Mouse (Mus musculus): ENCODE measurements around the gene Ccdc155. TPM values are rescaled to one million over a fixed set of nuclear protein-coding genes. Genes with fewer than 3 reads are reported as not detected.
A peak's percentile ranks its signal among the peaks of the same experiment; 100 is the strongest.

The Ccdc155 gene
- 1 to 10 TPM; 3.0 to 3.5 TPM for total RNA-seq (2021)
- long read RNA-seq, experiment 1, partial matches to known transcripts, result 0 of 7 reads
- long read RNA-seq, experiment 1, other reads (novel, unspliced or antisense), result 7 of 7 reads
- long read RNA-seq, experiment 2, partial matches to known transcripts, result 0 of 9 reads
- long read RNA-seq, experiment 2, other reads (novel, unspliced or antisense), result 9 of 9 reads

GRCm38 (mm10) chr7:45204380-45205143 lies at the start of gene Ccdc155:
Ccdc155 (minus strand) TSS chr7:45204892.
- intact Hi-C loops (cut with DNase I), result no loop called here
- DNase-seq (ENCODE audit: low spot score in 2 of 2), result peak; percentile 93 to 94

GRCm38 (mm10) chr7:45253806-45254205 lies 49.1 kb upstream of the Ccdc155 start:
- intact Hi-C loops (cut with DNase I), result no loop called here
- DNase-seq (ENCODE audit: low spot score in 2 of 2), result no peak

GRCm38 (mm10) chr7:45247666-45248065 lies 43.0 kb upstream of the Ccdc155 start:
- intact Hi-C loops (cut with DNase I), result no loop called here
- no peak for DNase-seq (ENCODE audit: low spot score in 2 of 2)

GRCm38 (mm10) chr7:45241389-45241749 lies 36.7 kb upstream of the Ccdc155 start:
- DNase-seq (ENCODE audit: low spot score in 2 of 2), result no peak
- intact Hi-C loops (cut with DNase I), result no loop called here

GRCm38 (mm10) chr7:45240633-45241388 lies 36.1 kb upstream of the Ccdc155 start, which contains the start of gene Slc6a16:
Slc6a16 (plus strand) TSS chr7:45241085.
- peak; percentile 70 to 73 for DNase-seq (ENCODE audit: low spot score in 2 of 2)
- intact Hi-C loops (cut with DNase I), result no loop called here

DNA sequence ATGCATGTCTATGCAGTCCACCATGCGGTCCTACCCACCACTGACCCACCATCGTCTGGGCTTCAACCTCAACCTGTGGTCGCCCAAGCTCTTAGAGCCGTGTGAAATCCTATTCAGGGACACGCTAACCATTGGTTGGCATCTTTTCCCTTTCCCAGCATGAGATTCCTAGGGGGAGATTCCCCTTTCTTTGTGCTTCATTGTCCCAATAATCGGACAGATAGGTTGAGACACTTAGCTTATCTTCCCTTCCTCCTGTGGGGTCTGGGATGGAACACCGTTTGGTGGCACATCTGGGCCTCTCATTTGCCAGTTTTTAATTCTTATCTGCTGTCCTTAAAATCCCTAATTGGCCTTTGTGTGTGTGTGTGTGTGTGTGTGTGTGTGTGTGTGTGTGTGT lies 35.4 kb upstream of the Ccdc155 start:
- DNase-seq (ENCODE audit: low spot score in 2 of 2), result no peak
- intact Hi-C loops (cut with DNase I), result no loop called here

DNA sequence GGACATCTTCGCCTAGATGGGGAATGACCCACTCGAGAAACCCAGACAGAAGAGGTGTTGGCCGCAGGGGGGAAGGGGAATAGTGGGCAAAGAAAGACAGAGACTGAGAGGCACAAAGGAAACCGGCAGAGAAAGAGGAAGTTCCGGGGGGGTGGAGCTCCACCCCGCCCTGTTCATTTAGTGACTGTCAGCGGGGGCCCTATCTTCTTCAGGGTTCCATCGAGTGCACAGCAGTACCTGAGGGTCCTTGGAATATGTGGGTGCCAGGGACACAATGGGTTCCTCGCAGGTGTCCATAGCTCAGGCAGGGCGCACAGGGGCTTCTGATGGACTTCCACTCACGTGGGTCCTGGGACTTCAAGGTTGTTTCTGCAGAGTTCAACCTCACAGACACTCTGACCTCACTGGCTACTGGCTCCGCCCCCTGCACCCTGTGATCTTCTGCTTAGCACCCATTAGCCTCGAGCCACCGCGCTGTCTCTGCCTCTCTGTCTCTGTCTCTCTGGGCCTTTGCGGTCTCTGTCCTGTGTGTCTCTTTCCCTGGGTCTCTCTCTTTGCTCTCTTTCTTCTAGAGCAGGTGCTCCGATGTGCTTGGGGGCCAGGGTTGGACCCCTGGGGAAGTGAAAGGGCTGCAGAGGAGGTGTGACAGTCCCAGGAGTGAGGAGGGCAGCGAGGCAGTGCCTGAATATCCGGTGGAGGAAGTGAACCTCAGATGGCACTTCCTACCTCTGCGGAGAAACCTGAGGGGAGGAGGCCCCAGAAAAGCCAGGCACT lies 34.2 kb upstream of the Ccdc155 start, which contains the start of gene Cd37:
Cd37 (minus strand) TSS at position 393 of the 774 bp plus-strand sequence.
- no peak for DNase-seq (ENCODE audit: low spot score in 2 of 2)
- intact Hi-C loops (cut with DNase I), result no loop called here

GRCm38 (mm10) chr7:45237747-45238699 lies 33.3 kb upstream of the Ccdc155 start:
- intact Hi-C loops (cut with DNase I), result no loop called here
- no peak for DNase-seq (ENCODE audit: low spot score in 2 of 2)

GRCm38 (mm10) chr7:45235656-45236180 lies 31.0 kb upstream of the Ccdc155 start:
- intact Hi-C loops (cut with DNase I), result no loop called here
- DNase-seq (ENCODE audit: low spot score in 2 of 2), result no peak

GRCm38 (mm10) chr7:45234922-45235571 lies 30.4 kb upstream of the Ccdc155 start:
- intact Hi-C loops (cut with DNase I), result loop anchor here (5.0 kb wide), 1 partner anchor 68 kb away; no protein-coding TSS in a partner anchor
- no peak for DNase-seq (ENCODE audit: low spot score in 2 of 2)

GRCm38 (mm10) chr7:45234333-45234841 lies 29.7 kb upstream of the Ccdc155 start:
- intact Hi-C loops (cut with DNase I), result loop anchor here (5.0 kb wide), 1 partner anchor 67 kb away; no protein-coding TSS in a partner anchor
- no peak for DNase-seq (ENCODE audit: low spot score in 2 of 2)

DNA sequence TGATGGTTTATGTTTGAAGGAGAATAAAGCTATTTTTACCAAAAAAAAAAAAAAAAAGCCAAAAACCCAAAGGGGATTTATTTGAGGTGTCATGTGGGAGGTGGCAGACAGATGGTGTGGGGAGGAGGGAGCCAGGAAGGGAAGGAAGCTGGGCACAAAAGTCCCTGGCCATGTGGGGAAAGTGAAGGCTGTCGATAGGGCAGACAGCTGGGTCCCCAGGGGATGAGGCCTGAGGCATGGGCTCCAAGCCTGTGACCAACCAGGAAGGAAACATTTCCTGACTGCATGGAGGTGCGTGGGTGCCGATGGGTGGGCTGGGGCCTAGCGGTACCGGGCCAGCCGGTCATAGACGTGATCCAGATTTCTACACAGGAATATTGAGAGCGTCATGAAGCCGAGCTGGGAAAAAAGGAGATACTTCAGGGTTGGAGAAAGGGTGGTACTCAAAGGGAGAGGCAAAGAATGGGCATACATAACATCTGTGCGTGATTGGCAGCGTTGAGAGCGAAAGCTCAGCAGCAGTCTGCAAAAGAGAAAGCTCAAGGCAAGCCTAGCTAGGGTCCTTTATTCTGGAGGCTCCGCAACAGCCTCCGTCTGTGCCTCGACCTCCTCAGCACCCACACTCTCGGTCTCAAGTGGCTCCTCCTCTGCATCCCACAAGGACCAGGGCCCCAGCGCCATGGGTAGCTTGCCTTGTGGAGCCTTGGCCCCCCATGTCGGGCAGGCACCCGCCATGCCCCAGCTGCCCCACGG lies 29.1 kb upstream of the Ccdc155 start:
- peak; percentile 73 to 79 for DNase-seq (ENCODE audit: low spot score in 2 of 2)
- intact Hi-C loops (cut with DNase I), result loop anchor here (5.0 kb wide), 1 partner anchor 66 kb away; no protein-coding TSS in a partner anchor

- peak; percentile 31 to 60 for DNase-seq (ENCODE audit: low spot score in 2 of 2)
- intact Hi-C loops (cut with DNase I), result loop anchor here (5.0 kb wide), 1 partner anchor 66 kb away; no protein-coding TSS in a partner anchor
Observed at GRCm38 (mm10) chr7:45232716-45233465, 28.2 kb upstream of the Ccdc155 start.

DNA sequence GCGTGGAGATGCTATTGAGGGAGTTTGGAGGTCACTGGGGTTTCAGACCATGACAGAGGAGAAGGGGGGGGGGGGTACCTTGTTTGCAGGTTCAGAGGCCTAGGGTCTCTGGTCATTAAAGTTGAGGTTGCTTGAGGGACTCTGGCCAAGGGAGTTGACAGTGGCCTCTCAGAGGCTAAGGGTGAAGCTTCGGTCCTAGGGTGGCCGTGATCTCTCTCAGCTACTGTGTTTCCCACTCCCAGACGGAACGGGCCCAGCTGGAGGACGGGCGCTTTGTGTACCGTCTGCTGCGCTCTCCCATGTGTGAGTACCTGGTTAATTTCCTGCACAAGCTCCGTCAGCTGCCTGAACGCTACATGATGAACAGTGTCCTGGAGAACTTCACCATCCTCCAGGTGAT lies 27.2 kb upstream of the Ccdc155 start:
- intact Hi-C loops (cut with DNase I), result loop anchor here (5.0 kb wide), 1 partner anchor 65 kb away; no protein-coding TSS in a partner anchor
- DNase-seq (ENCODE audit: low spot score in 2 of 2), result no peak

DNA sequence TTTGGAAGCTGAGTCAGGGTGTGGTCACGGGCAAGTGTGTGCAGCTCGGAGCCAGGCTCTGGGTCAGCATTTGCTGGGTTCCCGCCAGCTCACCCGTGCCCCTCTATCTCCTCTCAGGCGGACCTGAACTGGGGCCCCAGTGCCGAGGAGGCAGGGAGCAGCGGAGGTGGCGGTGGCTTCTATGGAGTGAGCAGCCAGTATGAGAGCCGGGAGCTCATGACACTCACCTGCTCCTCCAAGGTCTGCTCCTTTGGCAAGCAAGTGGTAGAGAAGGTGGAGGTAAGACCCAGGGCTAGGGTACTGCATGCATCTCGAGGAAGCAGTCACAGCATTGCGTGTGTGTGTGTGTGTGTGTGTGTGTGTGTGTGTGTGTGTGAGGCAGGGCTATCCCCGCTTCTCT lies 26.5 kb upstream of the Ccdc155 start:
- intact Hi-C loops (cut with DNase I), result loop anchor here (5.0 kb wide), 1 partner anchor 64 kb away; no protein-coding TSS in a partner anchor
- no peak for DNase-seq (ENCODE audit: low spot score in 2 of 2)
